Mouse (Mus musculus) stomach, embryonic 16.5 days (tissue): ENCODE measurements around the gene Unc5a. TPM values are rescaled to one million over a fixed set of nuclear protein-coding genes. Genes with fewer than 3 reads are reported as not detected.

Experiments used
- ATAC-seq: fragments of 200-750 bp; cut with Nextera tagmentation; 2 replicates; pipeline ENCODE4 v1.8.0; 2017; ENCODE audit warnings: moderate number of reproducible peaks, moderate TSS enrichment; ENCODE audit not compliant: insufficient read depth, low FRiP score
- H3K27ac ChIP-seq: fragments of 300-500 bp; sonication (generic); 2 replicates; pipeline ENCODE4 v1.5.1; 2014; ENCODE audit warnings: low read length
- H3K27me3 ChIP-seq: fragments of 300-500 bp; sonication (generic); 2 replicates; pipeline ENCODE4 v1.6.1; 2014; ENCODE audit warnings: low read length, control low read depth, mixed read lengths; ENCODE audit not compliant: control insufficient read depth, insufficient read depth
- H3K36me3 ChIP-seq: fragments of 300-500 bp; sonication (generic); 2 replicates; pipeline ENCODE4 v1.6.1; 2014; ENCODE audit warnings: low read length; ENCODE audit not compliant: control insufficient read depth, insufficient read depth
- H3K4me1 ChIP-seq: fragments of 300-500 bp; sonication (generic); 2 replicates; pipeline ENCODE4 v1.6.1; 2014; ENCODE audit warnings: low read length, control low read depth, mixed read lengths; ENCODE audit not compliant: control insufficient read depth, insufficient read depth
- H3K4me2 ChIP-seq: fragments of 300-500 bp; sonication (generic); 2 replicates; pipeline ENCODE4 v1.6.1; 2014; ENCODE audit warnings: low read depth, low read length, mixed read lengths
- H3K4me3 ChIP-seq: fragments of 300-500 bp; sonication (generic); replicated peaks from 2 replicates; pipeline ENCODE4 v1.5.1; 2014; ENCODE audit warnings: mild to moderate bottlenecking, low read length
- H3K9ac ChIP-seq: fragments of 300-500 bp; sonication (generic); 2 replicates; pipeline ENCODE4 v1.6.1; 2014; ENCODE audit warnings: low read length
- H3K9me3 ChIP-seq: fragments of 300-500 bp; sonication (generic); replicated peaks from 2 replicates; pipeline ENCODE4 v1.6.1; 2016; ENCODE audit warnings: low read length, control low read depth; ENCODE audit not compliant: control insufficient read depth
- WGBS: fragments of 180-500 bp; shearing (Covaris S2); extraction: QIAGEN DNeasy Blood & Tissue Kit; methylation state at CpG from one replicate; pipeline ENCODE4 v1.1.7; 2014; 5-methylcytosine and 5-hydroxymethylcytosine counted together
- polyA plus RNA-seq: library from polyadenylated mRNA; unstranded; fragments of >200 nt; fragmentation: Nextera tagmentation; extraction: Ambion mirVana; gene quantifications from 2 replicates; pipeline ENCODE4 v1.2.1, GENCODE M21; 2015

Gene Unc5a
- 2.2 and 2.3 TPM in 2 replicates for polyA plus RNA-seq

- Histone ChIP-seq H3K36me3 (no peaks in the 10 kb centered on the region), H3K4me3 (peak within 1 kb of the TSS; percentile 69), H3K27ac (no peak within 1 kb of the TSS), H3K4me2 (peak within 1 kb of the TSS; percentile 100), H3K9ac (peak within 1 kb of the TSS; percentile 74), H3K4me1 (peaks cover 11% of the 10 kb centered on the region; the same call in 1 of the 2 replicates), H3K9me3 (no peaks in the 10 kb centered on the region), H3K27me3 (peaks cover 69% of the 10 kb centered on the region)
- under 1% methylated on average over 69 of the region's 91 CpGs for WGBS
- peak; percentile 52 for ATAC-seq
These were observed at the start of gene Unc5a for GRCm38 (mm10) chr13:54948531-54949493. Unc5a (plus strand) TSS chr13:54949411.

- H3K9ac ChIP-seq = no peak overlapping the region
- no peak overlapping the region for H3K4me3 ChIP-seq
- no peak for ATAC-seq
- 0 out of 2 replicates have a peak, but pooled peaks cover 5% of the 10 kb centered on the region for H3K4me1 ChIP-seq
- H3K36me3 ChIP-seq = no peaks in the 10 kb centered on the region
- H3K27me3 ChIP-seq = peaks cover 16% of the 10 kb centered on the region
- H3K9me3 ChIP-seq = no peaks in the 10 kb centered on the region
- H3K27ac ChIP-seq = no peak overlapping the region
- no peak overlapping the region for H3K4me2 ChIP-seq
- 2% methylated on average over 17 of the region's 17 CpGs for WGBS
These were observed 37.2 kb upstream of the Unc5a start for GRCm38 (mm10) chr13:54912053-54912452.

- H3K27ac ChIP-seq = no peak overlapping the region
- no peak overlapping the region for H3K9ac ChIP-seq
- 0 out of 2 replicates have a peak, but pooled peaks cover 5% of the 10 kb centered on the region for H3K4me1 ChIP-seq
- H3K27me3 ChIP-seq = peaks cover 16% of the 10 kb centered on the region
- no peak overlapping the region for H3K4me2 ChIP-seq
- no peak overlapping the region for H3K4me3 ChIP-seq
- H3K9me3 ChIP-seq = no peaks in the 10 kb centered on the region
- no peak for ATAC-seq
- 11% methylated on average over 16 of the region's 16 CpGs for WGBS
- H3K36me3 ChIP-seq = no peaks in the 10 kb centered on the region
These were observed 36.2 kb upstream of the Unc5a start for GRCm38 (mm10) chr13:54912894-54913621.

- Histone ChIP-seq H3K36me3 (no peaks in the 10 kb centered on the region), H3K27ac (no peak overlapping the region), H3K9ac (no peak overlapping the region), H3K9me3 (no peaks in the 10 kb centered on the region), H3K4me2 (no peak overlapping the region), H3K27me3 (peaks cover 14% of the 10 kb centered on the region), H3K4me3 (no peak overlapping the region), H3K4me1 (0 out of 2 replicates have a peak, but pooled peaks cover 5% of the 10 kb centered on the region)
- ATAC-seq = no peak
- WGBS = 48% methylated on average over 5 of the region's 5 CpGs
These were observed 32.6 kb upstream of the Unc5a start for GRCm38 (mm10) chr13:54916644-54917043.

- Histone ChIP-seq H3K27ac (no peak overlapping the region), H3K4me1 (no peaks in the 10 kb centered on the region), H3K36me3 (no peaks in the 10 kb centered on the region), H3K4me2 (no peak overlapping the region), H3K9ac (no peak overlapping the region), H3K4me3 (no peak overlapping the region), H3K9me3 (no peaks in the 10 kb centered on the region), H3K27me3 (no peaks in the 10 kb centered on the region)
- WGBS = 60% methylated on average over 8 of the region's 8 CpGs
- no peak for ATAC-seq
These were observed 30.3 kb upstream of the Unc5a start for GRCm38 (mm10) chr13:54918910-54919309.

GRCm38 (mm10) chr13:54919666-54920065 is 29.5 kb upstream of the Unc5a start:
- Histone ChIP-seq H3K36me3 (no peaks in the 10 kb centered on the region), H3K9ac (no peak overlapping the region), H3K27me3 (no peaks in the 10 kb centered on the region), H3K4me1 (no peaks in the 10 kb centered on the region), H3K4me2 (no peak overlapping the region), H3K27ac (no peak overlapping the region), H3K9me3 (no peaks in the 10 kb centered on the region), H3K4me3 (no peak overlapping the region)
- WGBS = 36% methylated on average over 5 of the region's 5 CpGs
- no peak for ATAC-seq

GRCm38 (mm10) chr13:54921700-54922099 is 27.5 kb upstream of the Unc5a start:
- Histone ChIP-seq H3K4me3 (no peak overlapping the region), H3K4me2 (no peak overlapping the region), H3K9ac (no peak overlapping the region), H3K27me3 (no peaks in the 10 kb centered on the region), H3K4me1 (no peaks in the 10 kb centered on the region), H3K9me3 (no peaks in the 10 kb centered on the region), H3K36me3 (no peaks in the 10 kb centered on the region), H3K27ac (no peak overlapping the region)
- WGBS = 79% methylated on average over 9 of the region's 9 CpGs
- ATAC-seq = no peak

GRCm38 (mm10) chr13:54923705-54924104 is 25.5 kb upstream of the Unc5a start:
- WGBS = 86% methylated on average over 2 of the region's 2 CpGs
- no peaks in the 10 kb centered on the region for H3K27me3 ChIP-seq
- H3K4me3 ChIP-seq = no peak overlapping the region
- H3K4me2 ChIP-seq = no peak overlapping the region
- H3K9ac ChIP-seq = no peak overlapping the region
- H3K36me3 ChIP-seq = no peaks in the 10 kb centered on the region
- ATAC-seq = no peak
- H3K9me3 ChIP-seq = no peaks in the 10 kb centered on the region
- no peaks in the 10 kb centered on the region for H3K4me1 ChIP-seq
- H3K27ac ChIP-seq = no peak overlapping the region

- H3K4me3 ChIP-seq = no peak overlapping the region
- H3K27ac ChIP-seq = no peak overlapping the region
- no peaks in the 10 kb centered on the region for H3K4me1 ChIP-seq
- no peaks in the 10 kb centered on the region for H3K36me3 ChIP-seq
- no peaks in the 10 kb centered on the region for H3K27me3 ChIP-seq
- WGBS = 68% methylated on average over 8 of the region's 8 CpGs
- no peak overlapping the region for H3K9ac ChIP-seq
- no peak overlapping the region for H3K4me2 ChIP-seq
- ATAC-seq = no peak
- H3K9me3 ChIP-seq = no peaks in the 10 kb centered on the region
These were observed 23.7 kb upstream of the Unc5a start for GRCm38 (mm10) chr13:54925466-54925865.
